Mouse (Mus musculus) hindbrain, embryonic 13.5 days (tissue): ENCODE results near the gene Wdr46. TPM values are rescaled to one million over a fixed set of nuclear protein-coding genes. Genes with fewer than 3 reads are reported as not detected.
"Not testable (repeated sequence)": the region's sequence is repeated elsewhere in the genome, so short reads cannot be mapped to it uniquely, and the experiment has no call there.

Source experiments
- ATAC-seq: fragments of 200-750 bp; cut with Nextera tagmentation; 2 replicates; pipeline ENCODE4 v1.8.0; 2017; ENCODE audit warnings: moderate TSS enrichment; ENCODE audit not compliant: low FRiP score
- H3K27ac ChIP-seq: fragments of 300-500 bp; sonication (generic); 2 replicates; pipeline ENCODE4 v1.5.1; 2015; ENCODE audit warnings: inconsistent platforms, mild to moderate bottlenecking, moderate library complexity
- H3K27me3 ChIP-seq: fragments of 300-500 bp; sonication (generic); 2 replicates; pipeline ENCODE4 v1.6.1; 2015; ENCODE audit warnings: mild to moderate bottlenecking, inconsistent platforms
- H3K36me3 ChIP-seq: fragments of 300-500 bp; sonication (generic); 2 replicates; pipeline ENCODE4 v1.6.1; 2015; ENCODE audit warnings: mild to moderate bottlenecking, inconsistent platforms
- H3K4me1 ChIP-seq: fragments of 300-500 bp; sonication (generic); replicated peaks from 2 replicates; pipeline ENCODE4 v1.6.1; 2015; ENCODE audit warnings: inconsistent platforms
- H3K4me2 ChIP-seq: fragments of 300-500 bp; sonication (generic); 2 replicates; pipeline ENCODE4 v1.6.1; 2015; ENCODE audit warnings: inconsistent platforms, mild to moderate bottlenecking, moderate library complexity
- H3K4me3 ChIP-seq: fragments of 300-500 bp; sonication (generic); 2 replicates; pipeline ENCODE4 v1.5.1; 2015; ENCODE audit warnings: mild to moderate bottlenecking, inconsistent platforms
- H3K9ac ChIP-seq: fragments of 300-500 bp; sonication (generic); 2 replicates; pipeline ENCODE4 v1.6.1; 2015; ENCODE audit warnings: mild to moderate bottlenecking, inconsistent platforms
- H3K9me3 ChIP-seq: fragments of 300-500 bp; sonication (generic); 2 replicates; pipeline ENCODE4 v1.6.1; 2016; ENCODE audit warnings: inconsistent platforms
- WGBS: fragments of 180-500 bp; shearing (Covaris S2); methylation state at CpG from one replicate; pipeline ENCODE4 v1.1.7; 2015; 5-methylcytosine and 5-hydroxymethylcytosine counted together
- polyA plus RNA-seq: library from polyadenylated mRNA; unstranded; fragments of >200 nt; fragmentation: Nextera tagmentation; extraction: Ambion mirVana; gene quantifications from 2 replicates; pipeline ENCODE4 v1.2.1, GENCODE M21; 2015

Wdr46 gene
- polyA plus RNA-seq, result 24.3 and 25.2 TPM in 2 replicates

DNA sequence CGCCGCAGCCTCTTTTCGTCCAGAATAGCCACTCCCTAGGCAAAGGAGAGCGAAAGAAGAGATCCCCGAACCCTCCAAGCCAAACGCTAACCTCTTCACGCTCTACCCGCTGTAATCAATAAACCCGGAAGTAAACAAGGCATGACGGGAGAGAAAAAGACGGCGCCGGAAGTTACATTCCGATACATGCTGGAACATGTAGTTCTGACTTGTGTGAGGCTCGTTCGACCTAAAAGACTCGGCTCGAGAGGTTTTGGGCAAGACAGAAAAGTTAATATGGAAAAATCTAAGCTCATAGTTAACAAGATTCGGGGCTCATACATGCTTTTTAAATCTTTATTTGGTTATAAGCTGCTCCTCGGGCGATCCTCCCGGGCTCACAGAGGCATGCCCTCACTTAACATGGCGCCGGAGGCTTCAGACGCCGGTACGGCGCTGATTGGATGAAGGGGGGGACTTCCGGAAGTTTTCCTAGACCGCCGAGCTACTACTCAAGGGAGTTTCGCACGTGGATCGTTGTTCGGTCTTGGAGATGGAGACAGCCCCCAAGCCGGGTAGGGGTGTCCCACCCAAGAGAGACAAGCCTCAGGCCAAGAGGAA lies at the start of gene Wdr46, which contains the start of gene Pfdn6:
Gene Wdr46 (plus strand): TSS at position 455 of the 600 bp plus-strand sequence.
Gene Pfdn6 (minus strand): TSS at position 138 of the 600 bp plus-strand sequence.
- Histone ChIP-seq H3K36me3 (peaks cover 58% of the 10 kb centered on the region), H3K4me1 (peaks cover 25% of the 10 kb centered on the region), H3K4me2 (peak within 1 kb of the TSS; percentile 94), H3K9ac (peak within 1 kb of the TSS; percentile 85), H3K27me3 (no peaks in the 10 kb centered on the region), H3K9me3 (no peaks in the 10 kb centered on the region), H3K4me3 (peak within 1 kb of the TSS; percentile 88), H3K27ac (no peak within 1 kb of the TSS)
- ATAC-seq, result peak; percentile 90
- WGBS, result under 1% methylated on average over 36 of the region's 36 CpGs

DNA sequence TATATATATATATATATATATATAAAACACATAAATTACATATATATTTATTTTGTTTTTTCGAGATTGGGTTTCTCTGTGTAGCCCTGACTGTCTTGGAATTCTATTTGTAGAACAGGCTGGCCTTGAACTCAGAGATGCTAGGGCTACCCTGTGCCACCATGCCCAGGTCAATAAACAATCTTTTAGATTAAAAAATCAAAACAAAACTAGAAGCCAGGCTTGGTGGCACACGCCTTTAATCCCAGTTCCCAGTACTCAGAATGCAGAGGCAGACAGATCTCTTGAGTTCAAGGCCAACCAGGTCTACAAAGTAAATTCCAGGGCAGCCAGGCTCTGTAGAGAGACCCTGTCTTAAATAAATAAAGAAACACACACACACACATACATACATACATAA lies 49.1 kb upstream of the Wdr46 start:
- Histone ChIP-seq H3K4me3 (no peak overlapping the region), H3K27me3 (0 out of 2 replicates have a peak, but pooled peaks cover 2% of the 10 kb centered on the region), H3K9ac (no peak overlapping the region), H3K27ac (no peak overlapping the region), H3K36me3 (no peaks in the 10 kb centered on the region; the same call in 1 of the 2 replicates), H3K9me3 (no peaks in the 10 kb centered on the region), H3K4me2 (no peak overlapping the region), H3K4me1 (peaks cover 14% of the 10 kb centered on the region)
- 67% methylated on average over 2 of the region's 2 CpGs for WGBS
- ATAC-seq, result no peak

DNA sequence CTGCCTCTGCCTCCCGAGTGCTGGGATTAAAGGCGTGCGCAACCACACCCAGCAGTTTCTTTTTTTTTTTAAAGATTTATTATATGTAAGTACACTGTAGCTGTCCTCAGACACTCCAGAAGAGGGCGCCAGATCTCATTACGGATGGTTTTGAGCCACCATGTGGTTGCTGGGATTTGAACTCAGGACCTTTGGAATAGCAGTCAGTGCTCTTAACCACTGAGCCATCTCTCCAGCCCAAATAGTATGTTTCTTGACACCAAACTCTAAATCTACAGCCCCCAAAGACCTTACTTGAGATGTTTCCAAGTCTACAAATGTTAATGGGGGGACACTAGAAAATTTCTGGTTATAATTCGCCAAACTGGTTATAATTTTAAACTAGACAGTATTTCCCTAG lies 48.6 kb upstream of the Wdr46 start:
- H3K36me3 ChIP-seq, H3K9ac ChIP-seq, H3K27ac ChIP-seq, ATAC-seq, H3K9me3 ChIP-seq, H3K27me3 ChIP-seq, H3K4me3 ChIP-seq, H3K4me2 ChIP-seq: not testable (repeated sequence)
- 67% methylated on average over 6 of the region's 6 CpGs for WGBS
- peaks cover 14% of the 10 kb centered on the region for H3K4me1 ChIP-seq

DNA sequence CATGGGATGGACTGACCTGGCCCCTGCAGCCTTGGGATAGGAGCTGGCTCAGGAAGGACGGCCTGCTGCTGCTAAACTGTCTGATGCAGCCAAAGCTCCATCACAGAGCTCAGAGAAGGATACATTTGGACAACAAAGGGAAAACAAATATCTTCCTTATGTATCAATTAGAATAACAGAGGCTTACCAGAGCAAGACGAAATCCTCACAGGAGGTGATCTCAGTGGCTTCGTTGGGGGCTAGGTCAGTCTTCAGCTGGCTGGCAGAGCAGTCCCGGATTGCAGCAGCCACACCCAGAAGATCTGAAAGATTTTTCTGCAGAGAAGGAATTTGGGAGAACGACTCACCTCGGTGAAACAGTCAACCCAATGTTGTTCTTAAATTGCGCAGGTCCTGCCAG lies 48.0 kb upstream of the Wdr46 start:
- H3K4me1 ChIP-seq, result peaks cover 14% of the 10 kb centered on the region
- no peak overlapping the region for H3K9ac ChIP-seq
- no peak overlapping the region for H3K4me3 ChIP-seq
- no peaks in the 10 kb centered on the region for H3K9me3 ChIP-seq
- 0 out of 2 replicates have a peak, but pooled peaks cover 2% of the 10 kb centered on the region for H3K27me3 ChIP-seq
- H3K4me2 ChIP-seq, result no peak overlapping the region
- no peak for ATAC-seq
- no peaks in the 10 kb centered on the region for H3K36me3 ChIP-seq
- 19% methylated on average over 7 of the region's 7 CpGs for WGBS
- no peak overlapping the region for H3K27ac ChIP-seq

DNA sequence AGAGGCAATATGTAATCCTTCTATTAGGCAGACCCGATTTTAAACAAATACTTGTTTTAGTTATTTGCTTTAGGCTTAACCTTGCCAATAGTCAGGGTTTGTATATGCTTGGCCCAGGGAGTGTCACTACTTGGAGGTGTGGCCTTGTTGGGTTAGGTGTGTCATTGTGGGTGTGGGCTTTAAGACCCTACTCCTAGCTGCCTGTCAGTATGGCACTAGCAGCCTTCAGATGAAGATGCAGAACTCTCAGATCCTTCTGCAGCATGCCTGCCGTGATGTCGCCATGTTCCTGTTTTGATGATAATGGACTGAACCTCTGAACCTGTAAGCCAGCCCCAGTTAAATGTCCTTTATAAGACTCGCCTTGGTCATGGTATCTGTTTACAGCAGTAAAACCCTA lies 47.4 kb upstream of the Wdr46 start:
- peaks cover 14% of the 10 kb centered on the region for H3K4me1 ChIP-seq
- H3K27me3 ChIP-seq, H3K36me3 ChIP-seq, ATAC-seq, H3K27ac ChIP-seq, H3K4me3 ChIP-seq, H3K9me3 ChIP-seq, H3K9ac ChIP-seq, H3K4me2 ChIP-seq: not testable (repeated sequence)
- 82% methylated on average over 4 of the region's 4 CpGs for WGBS

DNA sequence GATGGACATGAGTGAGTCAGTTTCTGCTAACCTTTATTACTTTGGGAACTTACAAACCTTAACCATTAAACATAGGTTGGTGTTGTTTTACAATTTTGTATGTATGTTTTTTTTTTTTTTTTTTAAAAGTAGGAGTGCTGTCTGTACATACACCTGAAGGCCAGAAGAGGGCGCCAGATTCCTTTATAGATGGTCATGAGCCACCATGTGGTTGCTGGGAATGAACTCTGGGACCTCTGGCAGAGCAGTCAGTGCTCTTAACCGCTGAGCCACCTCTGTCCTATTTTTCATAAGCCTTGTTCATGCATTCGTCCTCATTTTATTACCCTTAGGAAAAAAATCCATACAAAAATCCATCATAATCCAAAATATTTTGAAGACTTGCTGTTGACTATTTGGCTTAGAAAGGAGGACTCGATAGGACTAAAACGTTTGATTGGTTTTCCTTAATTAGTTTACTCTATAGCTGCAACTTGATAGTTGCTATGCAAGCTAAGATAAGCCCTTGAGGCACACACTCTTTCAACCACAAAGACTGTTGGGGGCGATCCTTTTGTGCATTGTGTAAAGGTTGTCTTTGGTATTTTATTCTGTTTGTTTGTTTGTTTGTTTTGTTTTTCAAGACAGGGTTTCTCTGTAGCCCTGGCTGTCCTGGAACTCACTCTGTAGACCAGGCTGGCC lies 43.2 kb upstream of the Wdr46 start:
- 47% methylated on average over 6 of the region's 6 CpGs for WGBS
- no peak overlapping the region for H3K27ac ChIP-seq
- no peak overlapping the region for H3K9ac ChIP-seq
- ATAC-seq, result no peak
- H3K9me3 ChIP-seq, result no peaks in the 10 kb centered on the region
- no peak overlapping the region for H3K4me3 ChIP-seq
- no peaks in the 10 kb centered on the region for H3K4me1 ChIP-seq
- H3K36me3 ChIP-seq, result no peaks in the 10 kb centered on the region
- H3K4me2 ChIP-seq, result no peak overlapping the region
- 0 out of 2 replicates have a peak, but pooled peaks cover 2% of the 10 kb centered on the region for H3K27me3 ChIP-seq

DNA sequence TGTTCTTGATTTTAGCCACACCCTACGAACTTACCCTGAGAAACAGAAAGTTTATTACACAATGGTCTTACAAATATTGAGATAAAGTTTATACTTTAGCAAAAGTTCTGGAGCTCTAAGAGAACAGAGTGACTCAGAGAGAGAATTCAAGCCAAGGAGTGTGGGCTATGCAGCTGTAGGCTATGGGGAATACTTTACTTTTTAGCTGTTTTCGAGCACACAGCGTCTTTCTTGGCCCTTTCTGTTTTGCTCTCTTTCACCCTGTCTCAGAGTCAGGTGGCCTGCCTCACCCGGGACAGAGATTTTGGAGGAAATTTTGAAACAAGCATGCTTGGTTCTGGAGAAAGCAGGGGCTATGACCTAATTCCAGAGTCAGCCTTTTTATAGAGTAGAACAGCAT lies 42.3 kb upstream of the Wdr46 start:
- not testable (repeated sequence) for H3K36me3 ChIP-seq, H3K4me2 ChIP-seq, ATAC-seq, H3K9ac ChIP-seq, H3K27me3 ChIP-seq, H3K27ac ChIP-seq, H3K4me1 ChIP-seq, H3K9me3 ChIP-seq, H3K4me3 ChIP-seq
- 86% methylated on average over 4 of the region's 4 CpGs for WGBS

DNA sequence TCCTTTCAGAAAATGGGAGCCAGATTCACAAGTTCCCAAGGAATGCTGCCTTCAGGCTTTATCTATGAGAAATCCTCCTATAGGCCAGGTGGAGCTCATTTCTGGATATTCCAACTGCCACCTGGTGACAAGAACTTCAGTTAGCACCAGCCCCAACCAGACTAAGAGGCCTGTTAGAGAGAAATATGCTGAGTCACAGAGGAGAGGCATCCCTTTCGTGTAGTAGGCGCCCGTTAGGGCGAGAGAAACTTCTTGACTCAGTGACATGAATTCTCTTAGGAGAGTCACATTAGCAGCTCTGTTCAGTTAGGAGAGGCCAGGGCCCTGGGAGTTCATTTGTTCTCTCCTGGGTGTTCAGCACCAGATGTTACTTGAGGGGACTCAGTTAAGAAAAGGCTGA lies 40.8 kb upstream of the Wdr46 start:
- H3K27me3 ChIP-seq, result 0 out of 2 replicates have a peak, but pooled peaks cover 2% of the 10 kb centered on the region
- H3K4me2 ChIP-seq, result no peak overlapping the region
- H3K27ac ChIP-seq, result no peak overlapping the region
- WGBS, result 85% methylated on average over 4 of the region's 4 CpGs
- ATAC-seq, result no peak
- no peaks in the 10 kb centered on the region for H3K36me3 ChIP-seq
- H3K4me3 ChIP-seq, result no peak overlapping the region
- no peaks in the 10 kb centered on the region for H3K4me1 ChIP-seq
- H3K9me3 ChIP-seq, result no peaks in the 10 kb centered on the region
- no peak overlapping the region for H3K9ac ChIP-seq

DNA sequence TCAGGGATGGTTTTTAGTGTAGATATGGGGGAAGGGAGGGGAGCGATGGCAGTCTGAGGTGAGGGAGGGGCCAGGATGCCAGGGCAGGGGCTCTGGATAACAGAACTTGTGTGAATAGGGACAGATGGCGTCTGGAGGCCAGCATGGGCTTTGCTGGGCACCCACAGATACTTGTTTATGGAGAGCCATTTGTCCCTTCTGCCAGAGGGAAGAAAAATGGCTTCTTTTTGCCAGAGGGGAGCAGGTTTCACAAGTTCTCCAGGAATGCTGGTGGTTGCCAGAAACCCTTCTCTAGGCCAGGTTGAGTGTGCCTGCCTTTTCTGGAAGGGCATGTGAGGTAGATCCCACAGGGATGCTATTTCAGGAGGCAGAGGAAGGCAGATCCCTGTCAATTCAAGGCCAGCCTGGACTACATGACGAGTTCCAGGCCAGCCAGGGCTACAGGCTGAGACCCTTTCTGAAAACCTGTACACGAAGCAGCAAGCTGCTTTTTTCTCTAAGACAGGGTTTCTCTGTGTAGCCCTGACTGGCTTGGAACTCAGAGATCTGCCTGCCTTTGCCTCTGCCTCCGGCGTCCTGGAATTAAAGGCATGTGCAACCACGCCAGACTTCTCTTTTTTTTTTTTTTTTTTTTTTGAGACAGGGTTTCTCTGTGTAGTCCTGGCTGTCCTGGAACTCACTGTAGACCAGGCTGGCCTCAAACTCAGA lies 40.0 kb upstream of the Wdr46 start:
- WGBS, result 73% methylated on average over 7 of the region's 7 CpGs
- Histone ChIP-seq H3K9me3 (no peaks in the 10 kb centered on the region), H3K4me3 (no peak overlapping the region), H3K27ac (no peak overlapping the region), H3K4me2 (no peak overlapping the region), H3K27me3 (no peaks in the 10 kb centered on the region), H3K9ac (no peak overlapping the region), H3K36me3 (no peaks in the 10 kb centered on the region), H3K4me1 (no peaks in the 10 kb centered on the region)
- no peak for ATAC-seq

DNA sequence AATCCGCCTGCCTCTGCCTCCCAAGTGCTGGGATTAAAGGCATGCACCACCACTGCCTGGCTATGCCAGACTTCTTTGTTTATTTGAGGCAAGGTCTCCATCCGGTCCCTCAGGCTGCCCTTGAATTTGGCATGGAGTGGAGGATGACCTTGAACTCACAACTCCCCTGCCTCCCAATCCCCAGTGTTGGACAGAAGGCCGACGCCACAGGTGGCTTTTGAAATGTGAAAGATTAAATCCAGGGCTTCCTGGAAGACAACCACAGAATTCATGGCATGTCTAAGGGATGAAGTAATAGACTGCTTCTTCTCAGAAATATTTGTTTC lies 39.5 kb upstream of the Wdr46 start:
- H3K9ac ChIP-seq, result no peak overlapping the region
- no peaks in the 10 kb centered on the region for H3K36me3 ChIP-seq
- H3K4me3 ChIP-seq, result no peak overlapping the region
- no peaks in the 10 kb centered on the region for H3K9me3 ChIP-seq
- no peaks in the 10 kb centered on the region for H3K27me3 ChIP-seq
- no peak overlapping the region for H3K4me2 ChIP-seq
- no peaks in the 10 kb centered on the region for H3K4me1 ChIP-seq
- H3K27ac ChIP-seq, result no peak overlapping the region
- ATAC-seq, result no peak
- 82% methylated on average over 4 of the region's 4 CpGs for WGBS

DNA sequence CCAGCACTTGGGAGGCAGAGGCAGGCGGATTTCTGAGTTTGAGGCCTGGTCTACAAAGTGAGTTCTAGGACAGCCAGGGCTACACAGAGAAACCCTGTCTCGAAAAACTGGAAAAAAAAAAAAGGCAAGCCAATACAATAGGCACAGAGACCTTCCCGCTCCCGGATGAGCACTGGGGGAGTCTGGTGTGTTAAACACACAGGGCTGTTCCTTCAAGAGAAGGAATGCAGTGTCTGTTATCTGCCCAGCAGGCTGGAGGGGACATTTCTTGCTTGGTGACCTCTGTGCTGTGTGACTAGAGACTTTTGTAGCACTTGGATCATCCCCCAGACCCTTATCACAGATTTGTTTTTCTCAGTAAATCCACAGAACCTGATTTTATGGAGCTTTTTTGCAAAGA lies 38.8 kb upstream of the Wdr46 start:
- Histone ChIP-seq H3K4me2 (no peak overlapping the region), H3K27ac (no peak overlapping the region), H3K4me1 (no peaks in the 10 kb centered on the region), H3K9ac (no peak overlapping the region), H3K36me3 (no peaks in the 10 kb centered on the region), H3K9me3 (no peaks in the 10 kb centered on the region), H3K27me3 (no peaks in the 10 kb centered on the region), H3K4me3 (no peak overlapping the region)
- WGBS, result 68% methylated on average over 4 of the region's 4 CpGs
- no peak for ATAC-seq

DNA sequence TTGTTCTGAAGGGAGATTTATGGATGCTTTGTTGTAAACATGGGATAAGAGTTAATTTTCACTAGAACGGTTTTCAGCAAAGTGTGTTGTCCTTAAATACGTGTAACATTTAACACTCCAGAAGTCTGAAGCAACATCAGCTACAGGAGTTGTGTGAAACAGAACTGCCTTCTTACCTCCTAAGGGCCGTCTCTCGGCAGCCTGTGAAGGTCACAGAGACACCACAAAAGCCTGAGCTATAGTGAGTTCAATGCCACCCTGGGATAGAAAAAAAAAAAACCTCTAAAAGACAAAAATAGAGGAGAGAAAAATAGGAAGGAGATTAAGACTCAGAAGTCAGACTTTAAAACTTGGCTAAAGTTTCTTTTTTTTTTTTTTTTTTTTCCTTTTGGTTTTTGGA lies 38.4 kb upstream of the Wdr46 start:
- H3K4me1 ChIP-seq, result no peaks in the 10 kb centered on the region
- WGBS, result 75% methylated on average over 4 of the region's 4 CpGs
- no peak overlapping the region for H3K4me2 ChIP-seq
- H3K9me3 ChIP-seq, result no peaks in the 10 kb centered on the region
- no peak overlapping the region for H3K4me3 ChIP-seq
- H3K27me3 ChIP-seq, result no peaks in the 10 kb centered on the region
- no peak overlapping the region for H3K27ac ChIP-seq
- no peaks in the 10 kb centered on the region for H3K36me3 ChIP-seq
- no peak for ATAC-seq
- H3K9ac ChIP-seq, result no peak overlapping the region
